Mouse (Mus musculus) lung, postnatal 10 days (tissue): Measurements from ENCODE around the gene Wdr90.

Experiments used
- DNase-seq: peaks from one replicate; pipeline ENCODE4 v3.0.0; 2021

Gene Wdr90

GRCm38 (mm10) chr17:25796951-25797369, 64.3 kb downstream of the Wdr90 start, which contains the start of gene Metrn:
TSS of gene Metrn (minus strand) at chr17:25797136.
- peak; percentile 94 for DNase-seq

GRCm38 (mm10) chr17:25796211-25796771, 65.0 kb downstream of the Wdr90 start:
- peak; percentile 25 for DNase-seq

- DNase-seq, result no peak
Measured at GRCm38 (mm10) chr17:25795609-25796092, 65.7 kb downstream of the Wdr90 start, which contains the start of gene AC134908.4. TSS of gene AC134908.4 (minus strand) at chr17:25795659.

GRCm38 (mm10) chr17:25794998-25795397, 66.3 kb downstream of the Wdr90 start:
- no peak for DNase-seq
